Mouse (Mus musculus): ENCODE results near the gene Bst2.

GRCm38 (mm10) chr8:71566501-71566900 lies 29.2 kb upstream of the Bst2 start, which contains the start of gene Nxnl1:
- TF ChIP-seq EP300 (IDR thresholded peaks at IDR 0.05; ENCODE audit: insufficient read depth, low read depth, low read length) (no peak), CTCF (IDR thresholded peaks at IDR 0.05; ENCODE audit: low read depth, low read length) (no peak)
